Mouse (Mus musculus) cerebellum, adult 2 months (tissue): ENCODE measurements around the gene Sphk1. TPM values are rescaled to one million over a fixed set of nuclear protein-coding genes. Genes with fewer than 3 reads are reported as not detected.
A peak's percentile ranks its signal among the peaks of the same experiment; 100 is the strongest.

Experiments used
- DNase-seq, 2 experiments: peaks; one replicate each; pipeline ENCODE4 v3.0.0; 2021
- H3K27ac ChIP-seq: fragments of 200-500 bp; 2 replicates; pipeline ENCODE4 v1.5.1; 2012; ENCODE audit warnings: low read length, control low read depth, inconsistent platforms; ENCODE audit not compliant: insufficient read depth
- H3K27me3 ChIP-seq: fragments of 200-500 bp; 2 replicates; pipeline ENCODE4 v1.6.1; 2012; ENCODE audit warnings: inconsistent platforms, mild to moderate bottlenecking, low read length, moderate library complexity; ENCODE audit not compliant: control insufficient read depth, insufficient read depth
- H3K4me1 ChIP-seq: fragments of 200-500 bp; 2 replicates; pipeline ENCODE4 v1.6.1; 2011; ENCODE audit warnings: low read length; ENCODE audit not compliant: control insufficient read depth, insufficient read depth
- H3K4me3 ChIP-seq: fragments of 200-500 bp; replicated peaks from 2 replicates; pipeline ENCODE3; 2011; ENCODE audit warnings: mild to moderate bottlenecking, low read depth, low read length, control low read depth; ENCODE audit not compliant: insufficient read depth
- CTCF ChIP-seq: fragments of 200-500 bp; IDR thresholded peaks from 2 replicates; pipeline ENCODE4 v1.5.1; 2011; ENCODE audit warnings: low read depth, mild to moderate bottlenecking, control low read depth, low read length, moderate library complexity, borderline replicate concordance; ENCODE audit not compliant: insufficient read depth
- POLR2A ChIP-seq: fragments of 200-500 bp; IDR thresholded peaks from 2 replicates; pipeline ENCODE4 v1.6.1; 2011; ENCODE audit warnings: low read length, control low read depth, borderline replicate concordance; ENCODE audit not compliant: insufficient read depth
- WGBS: fragments of 180-500 bp; shearing (Covaris S2); methylation state at CpG from one replicate; pipeline ENCODE4 v1.1.7; 2018; 5-methylcytosine and 5-hydroxymethylcytosine counted together
- polyA plus RNA-seq: library from polyadenylated mRNA; depleted of rRNA; stranded (reverse); fragments of >200 nt; gene quantifications from 2 replicates; pipeline ENCODE4 v1.2.3, GENCODE M21; 2012

Gene Sphk1
- polyA plus RNA-seq, 1 experiment, result 9.0 TPM

GRCm38 (mm10) chr11:116498596-116498995 is 32.1 kb upstream of the Sphk1 start:
- WGBS, result 35% methylated on average over 34 of the region's 34 CpGs

GRCm38 (mm10) chr11:116499018-116499417 is 31.7 kb upstream of the Sphk1 start:
- Histone ChIP-seq H3K4me3 (no peak overlapping the region), H3K27ac (no peak overlapping the region), H3K4me1 (peaks cover 3% of the 10 kb centered on the region; the same call in 1 of the 2 replicates), H3K27me3 (no peaks in the 10 kb centered on the region)
- 53% methylated on average over 6 of the region's 6 CpGs for WGBS
- no peak for DNase-seq
- TF ChIP-seq CTCF (no peak), POLR2A (no peak)

More at GRCm38 (mm10) chr11:116498596-116498995, 32.1 kb upstream of the Sphk1 start:
- H3K4me3 ChIP-seq, result no peak overlapping the region
- H3K27me3 ChIP-seq, result no peaks in the 10 kb centered on the region
- TF ChIP-seq CTCF (no peak), POLR2A (no peak)
- H3K4me1 ChIP-seq, result peaks cover 3% of the 10 kb centered on the region; the same call in 1 of the 2 replicates
- H3K27ac ChIP-seq, result no peak overlapping the region
- DNase-seq, result no peak

DNA sequence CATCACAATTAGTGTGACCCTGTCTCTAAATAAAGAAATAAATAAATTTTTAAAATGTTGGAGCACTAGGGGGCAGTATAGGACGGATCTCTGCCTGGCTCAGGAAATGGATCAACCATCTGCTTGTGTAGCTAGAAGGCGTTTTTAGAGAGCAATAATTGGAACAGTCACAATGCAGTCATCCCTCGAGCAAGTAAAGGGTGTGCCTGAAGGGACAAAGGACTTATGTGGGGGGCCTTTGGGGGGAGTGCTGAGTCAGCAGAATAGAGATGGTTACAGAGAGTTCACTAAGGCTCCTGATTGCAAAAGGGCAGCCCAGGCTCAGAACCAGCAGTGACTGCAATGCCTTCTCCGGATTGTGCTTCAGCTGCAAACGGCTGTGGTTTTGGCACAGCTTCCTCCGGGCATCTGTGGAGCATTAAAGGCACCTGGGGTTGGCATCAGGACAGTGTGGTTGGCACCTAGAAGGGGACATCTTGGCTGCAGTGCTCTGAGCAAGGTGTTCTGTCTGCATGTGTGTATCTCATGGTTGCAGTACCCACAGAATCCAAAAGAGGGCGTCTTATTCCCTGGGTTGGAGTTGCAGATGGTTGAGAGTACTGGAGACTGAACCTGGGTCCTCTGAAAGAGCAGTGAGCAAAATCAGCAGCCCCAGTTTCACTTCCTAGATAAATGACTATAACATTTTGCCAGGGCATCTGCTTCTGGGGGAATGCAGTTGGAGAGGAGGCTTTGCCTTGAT is 29.5 kb upstream of the Sphk1 start:
- peak; percentile 45 to 62 for DNase-seq
- Histone ChIP-seq H3K27ac (no peak overlapping the region), H3K27me3 (no peaks in the 10 kb centered on the region), H3K4me1 (peaks cover 10% of the 10 kb centered on the region), H3K4me3 (no peak overlapping the region)
- 2% methylated on average over 7 of the region's 7 CpGs for WGBS
- no peak for TF ChIP-seq POLR2A
- peak; percentile 59; the same call in 1 of the 2 replicates for TF ChIP-seq CTCF

GRCm38 (mm10) chr11:116504516-116504915 is 26.2 kb upstream of the Sphk1 start:
- H3K4me1 ChIP-seq, result peaks cover 12% of the 10 kb centered on the region
- DNase-seq, result no peak
- no peak overlapping the region for H3K4me3 ChIP-seq
- 55% methylated on average over 17 of the region's 17 CpGs for WGBS
- H3K27ac ChIP-seq, result no peak overlapping the region
- H3K27me3 ChIP-seq, result no peaks in the 10 kb centered on the region
- TF ChIP-seq POLR2A (no peak), CTCF (no peak)

DNA sequence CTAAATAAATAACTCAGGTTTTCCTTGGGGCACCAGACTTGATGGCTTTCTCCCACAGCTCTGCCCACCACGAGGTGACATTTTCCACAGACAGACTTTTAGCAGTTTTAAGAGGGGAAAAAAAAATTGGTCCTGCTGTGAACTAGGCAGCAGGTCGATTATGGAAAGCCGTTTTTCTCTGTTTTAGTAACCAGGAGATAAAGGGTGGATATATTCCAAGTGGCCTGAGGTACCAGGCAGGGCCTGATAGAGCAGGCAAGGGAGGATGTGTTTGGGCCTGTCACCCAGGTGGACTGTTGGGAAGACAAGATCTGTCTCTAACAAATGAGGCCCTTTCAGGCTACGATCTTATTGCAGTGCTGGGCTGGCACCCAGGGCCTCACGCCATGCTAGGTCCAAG is 25.2 kb upstream of the Sphk1 start:
- H3K4me1 ChIP-seq, result peaks cover 12% of the 10 kb centered on the region
- no peak overlapping the region for H3K27ac ChIP-seq
- TF ChIP-seq POLR2A (no peak), CTCF (no peak)
- WGBS, result 38% methylated on average over 5 of the region's 5 CpGs
- no peaks in the 10 kb centered on the region for H3K27me3 ChIP-seq
- no peak overlapping the region for H3K4me3 ChIP-seq
- DNase-seq, result no peak

GRCm38 (mm10) chr11:116506151-116506875 is 24.4 kb upstream of the Sphk1 start:
- 39% methylated on average over 17 of the region's 17 CpGs for WGBS
- TF ChIP-seq CTCF (no peak), POLR2A (no peak)
- no peak overlapping the region for H3K4me3 ChIP-seq
- H3K27me3 ChIP-seq, result no peaks in the 10 kb centered on the region
- H3K4me1 ChIP-seq, result peaks cover 9% of the 10 kb centered on the region
- peak in 1 of 2 experiments; percentile 30 for DNase-seq
- H3K27ac ChIP-seq, result no peak overlapping the region

DNA sequence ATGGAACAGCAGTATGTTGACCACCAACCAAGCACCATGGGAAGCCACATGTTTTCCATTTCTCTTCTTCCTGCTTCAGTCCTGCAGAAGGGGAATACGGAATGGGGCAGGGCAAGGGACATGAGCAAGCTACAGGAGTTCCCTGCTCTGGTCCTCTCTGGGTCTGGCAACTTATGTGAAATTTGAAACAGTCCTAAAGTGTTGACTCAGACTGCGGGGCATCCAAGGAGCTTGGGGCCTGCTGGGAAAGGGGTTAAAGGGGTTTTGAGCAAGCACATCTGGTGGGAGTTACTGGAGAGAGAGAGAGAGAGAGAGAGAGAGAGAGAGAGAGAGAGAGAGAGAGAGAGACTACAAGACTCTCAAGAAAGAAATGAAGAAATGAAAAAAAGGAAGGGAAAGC is 22.0 kb upstream of the Sphk1 start:
- no peak for TF ChIP-seq CTCF
- no peak for TF ChIP-seq POLR2A
- H3K4me1 ChIP-seq, result peaks cover 9% of the 10 kb centered on the region
- no peak overlapping the region for H3K27ac ChIP-seq
- WGBS, result 85% methylated on average over 2 of the region's 2 CpGs
- DNase-seq, result no peak
- no peaks in the 10 kb centered on the region for H3K27me3 ChIP-seq
- no peak overlapping the region for H3K4me3 ChIP-seq

DNA sequence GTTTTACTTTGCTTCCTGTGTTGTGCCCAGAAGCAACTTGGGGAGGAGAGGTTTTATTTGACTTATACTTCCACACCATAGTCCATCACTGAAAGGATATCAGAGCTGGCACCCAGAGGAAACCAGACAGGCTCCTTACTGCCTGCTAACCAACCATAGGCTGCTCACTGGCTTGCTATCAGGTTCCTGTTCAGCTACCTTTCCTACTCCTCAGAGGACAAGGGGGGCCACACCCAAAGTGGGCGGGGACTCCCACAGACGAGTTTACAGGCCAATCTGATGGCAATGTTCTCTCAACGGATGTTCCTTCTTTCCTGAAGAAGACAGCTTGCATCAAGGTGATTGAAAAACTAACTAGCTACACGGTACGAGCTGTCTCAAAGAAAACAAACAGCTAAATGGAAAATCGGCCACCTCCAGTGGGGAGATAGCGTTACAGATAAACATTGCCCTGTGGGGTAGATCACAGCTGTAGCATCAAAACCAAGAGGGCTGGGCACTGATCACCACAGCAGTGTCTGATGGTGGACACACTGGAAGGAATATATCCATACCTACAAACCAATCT is 19.3 kb upstream of the Sphk1 start:
- WGBS, result 80% methylated on average over 7 of the region's 7 CpGs
- TF ChIP-seq POLR2A, result no peak
- no peak for TF ChIP-seq CTCF
- Histone ChIP-seq H3K4me1 (peaks cover 7% of the 10 kb centered on the region; the same call in 1 of the 2 replicates), H3K4me3 (no peak overlapping the region), H3K27ac (no peak overlapping the region), H3K27me3 (no peaks in the 10 kb centered on the region)
- DNase-seq, result no peak
